Mouse (Mus musculus) G1E (cell line): ENCODE measurements around the gene Gm10721. TPM values are rescaled to one million over a fixed set of nuclear protein-coding genes. Genes with fewer than 3 reads are reported as not detected.
"Not testable (repeated sequence)": the region's sequence is repeated elsewhere in the genome, so short reads cannot be mapped to it uniquely, and the experiment has no call there.

Experiments
- ATAC-seq: 2 replicates; pipeline ENCODE4 v1.8.0; 2016; ENCODE audit warnings: mild to moderate bottlenecking; ENCODE audit not compliant: insufficient number of reproducible peaks, poor library complexity, low FRiP score, severe bottlenecking; ENCODE audit errors: extremely low read depth
- DNase-seq: peaks from one replicate; pipeline ENCODE4 v3.0.0; 2012; ENCODE audit warnings: low spot score
- H3K27me3 ChIP-seq: 2 replicates; pipeline ENCODE4 v1.6.1; 2012; ENCODE audit warnings: mild to moderate bottlenecking, low read length, inconsistent platforms; ENCODE audit not compliant: insufficient read depth
- H3K36me3 ChIP-seq: replicated peaks from 2 replicates; pipeline ENCODE3; 2012; ENCODE audit warnings: mild to moderate bottlenecking, inconsistent platforms
- H3K4me1 ChIP-seq: 2 replicates; pipeline ENCODE4 v1.6.1; 2012; ENCODE audit warnings: low read depth, low read length, inconsistent platforms, mixed read lengths; ENCODE audit not compliant: insufficient read depth
- H3K4me3 ChIP-seq: 2 replicates; pipeline ENCODE4 v1.5.1; 2012; ENCODE audit warnings: low read depth, mild to moderate bottlenecking, inconsistent platforms, low read length, moderate library complexity, mixed read lengths
- H3K9me3 ChIP-seq: replicated peaks from 2 replicates; pipeline ENCODE4 v1.6.1; 2012; ENCODE audit warnings: inconsistent platforms
- polyA plus RNA-seq: library from polyadenylated mRNA; stranded (reverse); fragments of >175 nt; gene quantifications from 2 replicates; pipeline ENCODE4 v1.2.3, GENCODE M21; 2012
- total RNA-seq, 2 experiments: library from RNA; stranded (forward) in 1 of 2; stranded (reverse) in 1 of 2; fragments of 200-1000 nt in 1 of 2; fragments of >200 nt in 1 of 2; fragmentation: Nextera tagmentation in 1 of 2; gene quantifications; 2 replicates each; pipeline ENCODE4 v1.2.3; 2014 to 2017

Gene Gm10721
- total and polyA plus RNA-seq, 3 experiments, result 0.11 to 19.1 TPM; not detected in 1

GRCm38 (mm10) chr9:3015896-3016295 lies 3.0 kb downstream of the Gm10721 start:
- ATAC-seq, H3K36me3 ChIP-seq, H3K9me3 ChIP-seq, H3K4me1 ChIP-seq, H3K4me3 ChIP-seq, DNase-seq, H3K27me3 ChIP-seq: not testable (repeated sequence)

GRCm38 (mm10) chr9:3017108-3017507 lies 4.2 kb downstream of the Gm10721 start, which contains the start of gene Gm10719:
Gene Gm10719, plus strand, starts transcription at chr9:3017408.
- not testable (repeated sequence) for H3K4me3 ChIP-seq, ATAC-seq, H3K27me3 ChIP-seq, H3K36me3 ChIP-seq, H3K4me1 ChIP-seq, DNase-seq, H3K9me3 ChIP-seq

GRCm38 (mm10) chr9:3018944-3019343 lies 6.0 kb downstream of the Gm10721 start:
- not testable (repeated sequence) for DNase-seq, H3K36me3 ChIP-seq, H3K9me3 ChIP-seq, H3K4me1 ChIP-seq, H3K4me3 ChIP-seq, ATAC-seq, H3K27me3 ChIP-seq

GRCm38 (mm10) chr9:3019835-3020727 lies 7.1 kb downstream of the Gm10721 start:
- H3K4me3 ChIP-seq, H3K36me3 ChIP-seq, H3K27me3 ChIP-seq, H3K9me3 ChIP-seq, DNase-seq, H3K4me1 ChIP-seq: not testable (repeated sequence)
- ATAC-seq, result peak; percentile 37

GRCm38 (mm10) chr9:3022316-3023008 lies 9.5 kb downstream of the Gm10721 start:
- H3K4me3 ChIP-seq, H3K27me3 ChIP-seq, H3K9me3 ChIP-seq, ATAC-seq, H3K4me1 ChIP-seq, DNase-seq, H3K36me3 ChIP-seq: not testable (repeated sequence)

GRCm38 (mm10) chr9:3023312-3023984 lies 10.5 kb downstream of the Gm10721 start, which contains the start of gene Gm10718:
Gene Gm10718, plus strand, starts transcription at chr9:3023547.
- not testable (repeated sequence) for H3K27me3 ChIP-seq, H3K9me3 ChIP-seq, H3K4me3 ChIP-seq, DNase-seq, H3K36me3 ChIP-seq, H3K4me1 ChIP-seq, ATAC-seq

GRCm38 (mm10) chr9:3023985-3024648 lies 11.2 kb downstream of the Gm10721 start:
- not testable (repeated sequence) for H3K27me3 ChIP-seq, DNase-seq, H3K4me3 ChIP-seq, H3K4me1 ChIP-seq, H3K9me3 ChIP-seq, H3K36me3 ChIP-seq, ATAC-seq

- not testable (repeated sequence) for H3K36me3 ChIP-seq, H3K4me1 ChIP-seq, DNase-seq, H3K4me3 ChIP-seq, ATAC-seq, H3K9me3 ChIP-seq, H3K27me3 ChIP-seq
Measured at GRCm38 (mm10) chr9:3024912-3025467, 12.1 kb downstream of the Gm10721 start, which contains the start of gene Gm10717. Gene Gm10717, plus strand, starts transcription at chr9:3025417.

GRCm38 (mm10) chr9:3025653-3026052 lies 12.7 kb downstream of the Gm10721 start:
- not testable (repeated sequence) for H3K36me3 ChIP-seq, H3K4me3 ChIP-seq, DNase-seq, ATAC-seq, H3K27me3 ChIP-seq, H3K4me1 ChIP-seq, H3K9me3 ChIP-seq

GRCm38 (mm10) chr9:3026136-3026535 lies 13.2 kb downstream of the Gm10721 start:
- H3K27me3 ChIP-seq, H3K4me1 ChIP-seq, H3K36me3 ChIP-seq, H3K9me3 ChIP-seq, H3K4me3 ChIP-seq, DNase-seq, ATAC-seq: not testable (repeated sequence)

GRCm38 (mm10) chr9:3026741-3027140 lies 13.8 kb downstream of the Gm10721 start:
- DNase-seq, H3K27me3 ChIP-seq, H3K4me3 ChIP-seq, ATAC-seq, H3K4me1 ChIP-seq, H3K9me3 ChIP-seq, H3K36me3 ChIP-seq: not testable (repeated sequence)
